Mouse (Mus musculus) 3T3-L1 (cell line): ENCODE measurements around the gene Ccdc172.
A peak's percentile ranks its signal among the peaks of the same experiment; 100 is the strongest.

Source experiments
- DNase-seq: peaks from one replicate; pipeline ENCODE4 v3.0.0-alpha.2; 2015; ENCODE audit warnings: low read depth, low spot score

Gene Ccdc172

DNA sequence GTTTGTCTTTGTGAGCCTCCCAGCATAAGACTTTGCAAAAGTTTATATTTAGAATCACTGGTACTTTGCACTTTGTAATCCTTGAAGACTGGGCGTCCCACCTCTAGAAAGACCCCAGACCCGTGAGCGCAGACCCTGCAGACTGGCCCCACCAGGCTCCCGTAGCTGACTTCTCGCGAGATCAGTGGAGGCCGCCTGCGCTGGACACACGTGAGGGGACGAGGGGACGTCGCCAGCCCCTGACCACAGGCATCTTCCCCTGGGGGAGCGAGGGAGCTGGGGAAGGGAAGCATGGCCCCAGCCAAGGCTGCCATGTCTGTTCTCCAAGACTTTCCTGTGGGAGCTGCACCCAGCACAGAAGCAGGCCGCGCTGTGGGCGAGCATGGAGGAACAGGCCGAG is at the start of gene Ccdc172:
Gene Ccdc172, plus strand, starts transcription at position 176 of the 400 bp plus-strand sequence.
- no peak for DNase-seq

DNA sequence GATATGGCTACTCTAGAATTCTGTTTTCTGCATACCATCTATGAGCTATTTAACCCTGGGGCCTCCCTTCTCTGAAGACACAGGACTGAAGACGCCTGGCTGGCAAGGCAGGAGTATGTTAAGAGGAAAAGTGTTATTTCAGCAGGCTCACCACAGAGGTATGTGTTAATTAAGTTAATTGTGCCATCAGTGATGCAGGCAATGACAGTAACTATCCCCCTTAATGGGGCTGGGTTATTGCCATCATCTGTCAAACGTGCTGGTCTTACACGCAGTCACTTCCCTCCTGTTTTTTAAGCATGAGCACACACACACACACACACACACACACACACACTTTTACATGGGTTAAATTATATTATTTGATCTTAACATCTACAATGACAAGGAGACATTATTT is 48.0 kb upstream of the Ccdc172 start:
- no peak for DNase-seq

DNA sequence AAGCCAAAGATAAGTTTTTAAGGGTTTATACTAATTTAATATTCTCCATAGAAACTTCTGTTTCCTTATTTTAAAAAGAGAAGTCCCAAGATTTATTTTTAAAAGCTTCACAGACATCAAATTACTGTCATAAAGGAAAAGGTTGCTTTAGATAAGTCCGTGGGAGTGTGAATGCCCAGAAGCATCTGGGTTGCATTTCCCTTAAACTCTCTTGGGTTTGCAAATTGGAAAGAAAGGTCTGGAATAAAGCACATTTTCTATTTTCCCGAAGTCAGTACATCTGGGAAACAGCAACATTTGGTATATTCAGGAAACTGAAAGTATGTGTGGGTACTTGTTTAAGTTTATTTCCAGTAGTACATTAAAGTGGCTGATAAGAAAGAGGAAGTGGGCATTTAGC is 43.5 kb upstream of the Ccdc172 start:
- DNase-seq: no peak

DNA sequence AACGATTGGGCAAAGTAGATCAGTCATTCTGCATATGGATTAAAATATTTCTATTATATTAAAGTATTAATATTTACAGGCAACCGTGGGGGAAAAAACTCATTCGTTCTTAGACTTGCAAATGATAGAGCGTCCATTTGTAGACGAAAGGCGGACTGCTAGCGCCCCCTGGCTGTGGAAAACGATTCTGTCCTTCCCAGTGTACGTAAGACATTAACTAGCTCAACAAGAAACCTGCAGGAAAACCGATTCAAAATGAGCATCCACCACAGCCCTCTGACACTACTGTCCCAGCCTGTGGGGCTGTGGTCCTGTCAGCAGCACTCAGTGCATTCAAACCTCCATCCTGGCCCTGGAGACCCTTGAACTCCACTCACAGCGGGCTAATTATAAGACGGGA is 42.4 kb upstream of the Ccdc172 start:
- peak; percentile 94 for DNase-seq

DNA sequence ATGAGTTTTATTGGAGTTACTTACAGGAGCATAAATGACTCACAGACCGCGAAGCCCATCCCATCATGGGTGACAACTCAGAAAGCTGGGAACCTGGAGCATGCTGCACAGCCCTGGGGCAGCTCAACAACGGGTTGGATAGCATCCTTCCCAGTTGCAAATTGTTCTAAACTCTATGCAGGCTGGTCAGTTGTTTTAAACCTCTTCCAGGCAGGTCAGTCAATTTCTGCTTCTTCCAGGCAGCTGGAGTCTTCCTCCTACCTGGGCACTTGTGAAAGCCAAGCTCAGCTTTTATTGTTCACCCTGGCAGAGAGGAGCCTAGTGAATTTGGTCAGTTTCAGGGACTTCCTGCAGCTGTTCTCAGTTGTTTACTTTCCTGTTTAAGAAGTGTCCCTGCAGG is 37.5 kb upstream of the Ccdc172 start:
- DNase-seq: no peak

DNA sequence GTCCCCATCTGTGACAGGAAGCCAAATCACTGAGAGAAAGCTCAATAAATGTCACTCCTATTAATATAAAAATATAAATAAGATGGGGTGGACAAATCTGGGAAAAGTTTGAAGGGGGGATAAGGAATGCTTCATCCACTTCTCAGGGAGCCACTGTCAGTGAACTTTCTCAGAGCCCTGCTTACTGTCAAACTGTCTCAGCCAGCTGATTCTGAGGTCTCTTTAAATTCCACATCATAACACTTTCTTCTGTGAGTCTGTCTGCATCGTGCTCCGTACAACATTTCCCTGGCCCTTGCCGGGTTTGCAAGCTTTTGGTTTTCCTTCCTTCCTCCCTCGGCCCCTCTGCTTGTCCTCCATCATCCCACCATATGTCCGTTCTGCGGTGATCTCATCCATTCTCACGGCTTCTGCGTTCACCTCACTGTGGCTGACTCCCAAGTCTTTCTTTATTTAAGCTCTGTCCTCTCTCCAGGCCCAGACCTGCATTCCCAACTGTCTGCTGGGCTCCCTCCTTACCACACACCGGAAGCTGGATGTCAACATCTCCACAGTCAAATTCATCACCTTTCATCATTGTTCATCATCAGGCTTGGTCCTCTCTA is 29.3 kb upstream of the Ccdc172 start:
- no peak for DNase-seq

DNA sequence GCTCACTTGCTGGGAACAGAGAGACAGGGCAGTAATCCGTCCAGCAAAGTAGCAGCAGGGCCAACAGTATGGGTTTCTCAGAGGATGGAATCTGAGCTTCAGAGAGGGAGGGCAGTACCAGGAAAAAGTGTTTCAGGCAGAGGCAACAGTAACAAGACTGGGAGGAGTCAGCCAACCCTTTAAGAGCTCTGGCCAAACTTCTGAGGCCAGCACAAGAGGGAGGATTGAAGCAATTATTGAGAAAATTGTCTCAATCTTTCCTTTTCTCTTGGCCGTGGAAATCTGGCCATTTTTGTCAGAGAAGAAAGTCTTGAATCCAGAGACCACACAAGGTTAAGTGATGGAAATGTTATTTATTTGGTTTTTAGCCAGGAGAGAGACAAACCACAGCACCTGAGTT is 25.1 kb upstream of the Ccdc172 start:
- DNase-seq: no peak

DNA sequence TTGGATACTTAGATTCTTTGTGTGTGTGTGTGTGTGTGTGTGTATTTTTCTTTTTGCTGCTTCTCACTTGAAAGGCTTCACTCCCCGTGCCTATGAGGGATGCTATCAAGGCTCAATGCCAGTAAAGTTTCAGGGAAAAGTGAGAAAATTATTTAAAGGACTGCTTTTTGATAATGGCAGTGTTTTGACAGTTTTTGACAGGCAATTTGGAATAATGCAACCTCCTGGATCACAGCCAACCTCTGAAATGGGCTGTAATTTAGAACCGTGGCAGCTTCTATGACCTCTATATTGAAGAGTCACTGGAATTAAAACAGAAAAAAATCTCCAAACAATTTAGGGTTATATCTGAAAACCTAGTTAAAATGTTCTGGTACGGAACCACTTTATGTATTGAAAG is 14.7 kb upstream of the Ccdc172 start:
- no peak for DNase-seq

DNA sequence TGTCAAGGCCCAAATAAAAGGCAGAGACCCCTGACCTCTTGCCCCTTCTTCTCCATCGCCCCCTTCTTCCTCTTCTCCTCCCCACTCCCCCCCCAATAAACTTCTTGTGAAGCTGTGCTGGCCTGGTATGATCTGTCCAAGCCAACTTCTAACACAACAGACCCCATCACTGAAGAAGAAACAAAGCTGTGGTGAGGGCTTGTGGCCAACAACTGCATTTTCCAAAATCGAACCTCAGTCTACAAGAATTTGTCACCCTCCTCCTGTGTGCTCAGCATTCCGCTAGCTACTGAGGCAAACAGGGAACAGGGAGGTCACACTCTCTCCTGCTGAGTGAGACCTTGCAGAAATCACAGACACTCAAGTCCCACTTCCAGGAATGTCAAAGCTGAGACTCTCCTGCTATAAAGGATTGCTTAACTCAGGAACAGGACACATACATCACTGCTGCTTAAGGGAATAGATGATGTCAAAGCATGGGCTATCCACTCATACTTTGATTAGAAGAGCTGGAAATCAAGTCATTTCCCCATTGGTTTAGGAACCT is 12.3 kb upstream of the Ccdc172 start:
- DNase-seq: no peak

DNA sequence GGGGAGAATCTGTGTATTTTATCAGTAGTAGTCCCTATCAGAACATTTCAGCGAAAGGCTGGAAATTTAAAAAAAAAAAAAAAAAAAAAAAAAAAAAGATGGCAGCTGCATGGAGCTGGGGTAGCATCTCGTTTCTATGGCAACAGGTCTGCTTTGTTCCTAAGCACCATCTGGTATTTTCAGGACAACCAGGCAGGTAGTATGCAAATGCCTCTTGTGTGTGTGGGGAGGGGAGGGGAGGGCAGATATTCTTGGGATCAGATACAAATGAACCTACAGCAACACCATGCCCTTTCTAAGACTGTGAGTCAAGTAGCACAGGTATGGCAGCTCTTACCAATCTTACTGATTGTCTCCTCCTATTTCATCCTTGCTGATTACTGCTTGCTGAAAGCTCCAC is 11.7 kb upstream of the Ccdc172 start:
- no peak for DNase-seq

DNA sequence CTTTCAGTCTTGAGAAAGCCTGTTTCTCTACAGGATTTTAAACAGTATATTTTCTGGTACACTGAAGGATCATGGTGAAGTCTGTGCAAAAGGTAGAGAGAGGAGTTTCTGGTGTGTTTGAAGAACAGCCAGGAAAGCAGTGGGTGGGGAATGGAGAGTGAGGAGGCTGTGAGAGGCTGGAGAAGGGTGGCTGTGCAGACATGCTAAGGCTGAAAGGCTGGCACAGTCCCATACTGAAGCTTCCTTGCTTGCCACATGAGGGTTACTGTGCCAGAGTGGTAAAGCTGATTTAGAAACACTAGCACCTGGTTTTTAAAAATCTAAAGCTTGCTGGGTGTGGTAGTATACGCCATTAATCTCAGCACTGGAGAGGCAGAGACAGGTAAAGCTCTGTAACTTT is 9.9 kb downstream of the Ccdc172 start:
- DNase-seq: peak; percentile 33

DNA sequence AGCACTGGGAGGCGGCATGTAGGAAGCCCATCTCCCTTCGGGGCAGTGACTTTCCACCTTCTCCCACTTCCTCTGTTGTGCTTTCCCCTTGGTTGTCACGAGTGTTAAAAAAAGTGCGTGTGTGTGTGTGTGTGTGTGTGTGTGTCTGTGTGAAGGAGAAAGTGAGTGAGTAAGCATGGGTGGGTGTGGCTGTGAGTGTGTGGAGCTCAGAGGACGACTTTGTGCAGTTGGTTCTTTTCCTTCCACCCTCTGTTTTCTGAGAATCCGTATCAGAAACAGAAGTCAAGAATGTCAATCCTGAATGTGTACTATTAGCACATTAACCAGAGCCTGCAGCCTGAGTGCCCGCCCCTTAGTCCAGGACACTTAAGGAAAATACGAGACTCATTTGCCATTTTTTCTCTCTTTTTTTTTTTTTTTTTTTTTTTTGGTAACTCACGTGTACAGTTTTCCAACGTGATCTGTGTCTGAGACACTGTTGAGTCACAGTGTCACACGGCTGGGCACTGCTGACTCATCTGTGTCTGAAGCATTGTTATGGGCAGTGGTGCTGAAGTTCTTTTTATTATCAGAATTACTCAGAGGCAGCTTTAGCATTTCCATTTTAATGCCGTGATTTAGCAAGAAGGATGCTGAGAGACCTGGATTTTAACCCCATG is 12.1 kb downstream of the Ccdc172 start:
- DNase-seq: peak; percentile 94

DNA sequence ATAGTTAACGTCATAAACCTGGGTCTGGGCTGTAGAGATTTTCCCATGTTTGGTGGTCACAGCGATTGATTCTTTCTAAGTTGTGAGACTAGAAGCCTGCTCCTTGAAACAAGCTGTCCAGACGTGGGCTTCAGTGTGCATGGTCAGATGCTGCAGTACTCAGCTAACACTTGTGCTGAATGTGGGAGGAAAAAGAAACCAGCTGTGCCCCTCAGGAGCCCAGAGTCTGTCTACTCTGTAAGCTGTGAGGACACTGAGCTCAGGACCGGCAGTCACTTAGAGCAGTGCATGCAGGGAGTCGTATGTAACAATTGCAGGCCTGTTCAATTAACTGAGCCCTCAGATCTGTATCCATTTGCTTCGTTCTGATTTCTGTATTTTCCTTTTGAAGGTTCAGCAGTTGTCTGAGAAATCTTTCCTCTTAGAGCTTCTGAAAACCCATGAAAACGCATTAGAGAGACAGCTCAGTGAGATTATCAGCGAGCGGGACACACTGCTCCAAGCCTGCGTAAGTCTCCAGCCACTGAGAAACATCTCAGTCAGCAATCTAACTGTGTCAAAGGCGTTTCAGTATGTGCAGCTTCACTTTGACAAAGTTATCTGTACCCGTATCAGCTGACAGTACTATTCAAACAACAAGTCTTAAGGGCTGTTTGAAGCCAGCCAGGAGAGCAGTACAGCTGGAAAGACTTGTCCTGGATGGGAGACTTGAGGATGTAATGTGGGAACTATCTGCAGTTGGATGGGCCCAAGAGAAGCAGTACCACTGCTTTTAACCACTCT is 13.9 kb downstream of the Ccdc172 start:
- DNase-seq: no peak

DNA sequence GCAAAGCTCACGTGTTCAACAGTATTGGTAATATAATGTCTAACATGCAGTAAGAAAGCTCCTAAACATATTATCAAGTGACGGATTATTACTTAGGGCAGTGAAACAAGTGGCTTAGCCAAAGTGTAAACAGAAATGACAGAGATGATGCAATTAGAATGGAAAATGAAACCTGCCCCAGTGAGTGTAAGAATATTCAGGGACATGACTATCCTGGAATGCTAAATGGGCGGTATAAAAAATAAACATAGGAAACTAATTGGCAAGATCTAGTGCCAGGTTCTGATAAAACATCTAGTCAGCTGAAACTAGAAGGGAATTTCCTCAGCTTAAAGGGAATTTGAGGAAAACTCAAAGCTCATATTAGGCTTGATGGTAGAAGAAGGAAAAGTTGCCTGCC is 21.3 kb downstream of the Ccdc172 start:
- peak; percentile 53 for DNase-seq

DNA sequence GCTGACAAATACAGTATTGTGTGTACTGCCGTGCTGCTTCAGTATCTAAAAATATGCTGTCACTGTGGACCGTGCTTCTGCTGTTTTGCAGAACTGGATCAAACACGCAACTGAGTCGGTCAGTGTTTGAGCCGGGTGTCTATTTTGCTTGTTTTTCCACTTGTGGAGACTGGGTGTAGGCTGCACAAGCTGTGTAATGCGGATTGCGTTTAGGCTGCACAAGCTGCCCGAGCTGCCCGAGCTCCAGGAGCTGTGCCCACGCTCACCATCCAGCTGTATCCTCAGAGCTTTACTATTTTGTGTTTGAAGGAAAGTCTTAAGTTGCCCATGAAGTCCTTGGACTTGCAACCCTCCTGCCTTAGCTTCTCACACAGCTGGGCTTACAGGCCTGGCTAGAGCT is 24.9 kb downstream of the Ccdc172 start:
- DNase-seq: no peak

DNA sequence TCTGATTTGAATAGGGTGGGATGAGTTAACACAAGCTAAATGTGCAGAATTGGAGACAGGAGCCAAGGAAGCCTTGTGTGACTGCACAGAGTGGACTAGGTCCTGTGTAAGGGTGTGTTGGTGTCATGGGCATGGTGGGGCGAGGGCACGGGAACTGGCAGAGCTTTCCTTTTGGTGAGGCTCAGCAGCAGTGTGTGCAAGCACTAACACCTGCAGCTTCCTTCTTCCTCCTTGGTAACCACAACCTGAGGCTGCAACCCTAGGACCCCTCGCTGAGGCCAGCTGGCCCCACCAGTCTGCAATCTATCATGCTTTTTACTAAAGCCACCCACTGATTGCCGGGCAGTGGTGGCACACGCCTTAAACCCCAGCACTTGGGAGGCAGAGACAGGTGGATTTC is 28.6 kb downstream of the Ccdc172 start:
- DNase-seq: no peak

DNA sequence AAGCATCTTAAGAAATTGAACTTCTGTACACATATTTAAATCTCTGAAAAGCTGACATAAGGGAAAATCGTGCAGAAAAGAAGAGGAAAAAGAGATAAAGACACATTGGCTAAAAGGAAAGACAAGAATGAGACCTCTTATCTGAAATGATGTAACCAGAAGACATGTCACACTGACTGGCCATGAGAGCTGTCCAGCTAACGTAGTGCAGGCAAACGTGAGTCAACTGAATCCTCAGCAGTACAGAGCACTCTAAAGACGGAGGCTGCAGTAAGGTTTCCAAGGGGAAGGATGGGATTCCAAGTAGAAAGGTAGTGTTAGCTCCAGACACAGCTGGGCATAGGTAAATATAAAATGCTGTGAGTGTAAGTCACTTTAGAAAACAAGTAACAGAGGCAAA is 36.6 kb downstream of the Ccdc172 start:
- peak; percentile 37 for DNase-seq

DNA sequence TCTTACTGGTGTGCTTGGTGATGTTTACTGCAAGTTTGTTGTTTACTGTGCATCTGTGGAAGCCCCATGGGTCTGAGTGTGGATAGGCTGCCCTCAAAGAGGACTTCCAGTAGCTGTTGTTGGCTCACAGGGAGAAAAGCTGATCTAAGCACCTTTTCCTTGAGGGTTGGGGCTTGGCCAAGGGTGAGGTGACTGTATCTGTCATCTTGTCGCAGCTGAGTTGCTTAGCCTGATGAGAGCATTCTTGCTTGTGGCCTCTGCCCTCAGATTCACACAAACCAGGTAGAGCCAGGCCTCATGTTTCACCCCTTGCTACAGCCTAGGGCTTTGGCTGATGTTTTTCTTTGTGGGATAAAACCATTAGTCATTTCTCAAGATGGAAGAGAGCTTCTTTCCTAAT is 38.7 kb downstream of the Ccdc172 start:
- peak; percentile 70 for DNase-seq

DNA sequence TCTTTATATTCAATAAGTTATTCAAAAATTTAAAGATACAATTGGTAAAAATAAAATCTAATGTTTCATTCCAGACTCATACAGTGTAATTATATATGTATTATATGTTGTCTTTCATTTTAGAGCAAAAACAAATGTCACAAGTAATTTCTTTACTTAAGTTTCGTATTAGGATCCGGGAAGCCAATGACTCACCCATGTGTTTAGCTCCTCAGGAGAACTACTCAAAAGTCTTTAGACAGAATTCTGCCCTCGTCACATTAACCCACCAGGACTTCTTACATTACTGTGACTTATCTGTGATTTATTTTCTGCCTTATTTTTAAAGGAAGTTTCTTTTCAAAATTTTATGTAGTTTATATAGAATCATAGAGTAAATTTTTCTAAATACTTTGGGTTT is 39.1 kb downstream of the Ccdc172 start:
- peak; percentile 51 for DNase-seq

DNA sequence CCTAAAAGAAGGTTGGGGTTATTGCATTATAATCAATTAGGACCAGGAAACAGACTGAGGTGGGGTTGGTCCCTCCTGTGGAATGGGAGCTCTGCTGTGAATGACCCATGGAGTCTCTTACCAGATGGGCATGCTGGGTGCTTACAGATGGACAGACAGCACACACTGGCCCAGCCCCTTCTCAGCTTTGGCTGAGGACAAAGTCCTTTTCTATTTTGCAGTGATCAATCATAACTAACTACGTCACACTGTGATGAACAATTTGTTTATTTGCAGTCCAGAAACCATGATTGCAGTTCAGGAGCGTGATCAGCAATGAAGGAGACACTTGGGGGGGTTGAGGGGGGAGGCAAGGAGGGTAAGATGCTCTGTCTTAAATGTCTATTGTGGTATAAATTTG is 43.2 kb downstream of the Ccdc172 start:
- DNase-seq: no peak

DNA sequence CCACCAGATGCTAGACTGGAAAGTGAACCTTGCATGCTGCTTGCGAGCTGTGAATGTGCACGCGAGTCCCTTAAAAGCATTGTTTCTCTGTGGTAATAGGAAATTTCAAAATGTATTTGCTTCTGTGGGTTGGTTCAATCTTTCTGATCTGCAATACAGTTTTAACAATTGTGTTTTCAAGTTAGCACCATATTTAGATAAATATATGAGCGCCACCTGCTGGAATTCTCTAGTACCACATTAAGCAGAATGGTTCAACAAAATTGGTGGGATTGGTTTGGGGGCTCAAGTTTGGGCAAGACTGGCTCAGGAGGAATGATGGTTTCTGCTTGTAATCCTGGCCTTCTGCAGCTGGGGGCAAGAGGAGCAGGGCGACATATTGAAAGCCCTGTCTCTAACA is 46.6 kb downstream of the Ccdc172 start:
- DNase-seq: peak; percentile 74

DNA sequence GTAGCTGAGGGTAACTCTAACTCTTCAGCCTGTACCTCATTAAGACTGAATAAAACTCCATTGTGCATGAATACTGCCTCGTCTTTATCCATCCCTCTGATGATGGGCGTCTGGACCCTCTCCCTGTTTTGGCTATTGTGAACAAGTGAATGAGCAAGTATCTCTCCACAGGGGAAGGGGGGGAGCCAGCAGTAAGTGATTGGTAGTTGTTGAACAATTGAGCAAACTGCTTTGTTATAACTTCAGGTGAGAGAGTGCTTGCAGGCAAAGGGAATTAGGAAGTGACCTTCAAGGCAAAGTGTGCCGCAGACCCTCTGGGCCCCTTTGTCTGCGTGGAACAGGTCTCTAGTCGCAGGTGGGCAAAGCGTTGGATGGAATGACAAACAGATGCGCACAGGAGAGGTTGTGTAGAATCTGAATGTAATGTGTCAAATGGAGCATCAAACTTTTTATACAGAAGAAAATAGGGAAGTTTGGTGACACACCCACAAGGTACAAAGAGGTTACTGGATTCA is 50.6 kb downstream of the Ccdc172 start:
- DNase-seq: no peak

DNA sequence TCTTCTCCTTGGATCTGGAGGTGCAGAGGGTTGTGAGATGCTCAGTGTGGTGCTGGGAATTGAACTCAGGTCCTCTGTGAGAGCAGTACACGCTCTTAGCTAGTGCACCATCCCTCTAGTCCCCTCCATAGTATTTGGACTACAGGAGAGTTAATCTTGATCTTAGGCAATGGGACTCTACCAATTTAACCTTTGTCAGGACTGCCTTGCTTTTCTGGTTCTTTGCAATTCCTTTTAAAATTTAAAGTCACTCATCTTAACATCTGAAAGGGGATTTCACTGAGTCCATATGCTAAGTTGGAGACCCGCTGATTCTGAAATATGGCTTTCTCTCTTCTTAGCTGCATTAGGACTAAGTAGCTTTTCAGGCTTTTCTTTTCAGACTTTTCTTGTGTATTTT is 59.8 kb downstream of the Ccdc172 start:
- no peak for DNase-seq
